Mouse (Mus musculus) hindbrain, embryonic 11.5 days (tissue): ENCODE data around the gene Tec. TPM values are rescaled to one million over a fixed set of nuclear protein-coding genes. Genes with fewer than 3 reads are reported as not detected.

Experiments used
- ATAC-seq: fragments of 200-750 bp; cut with Nextera tagmentation; 2 replicates; pipeline ENCODE4 v1.8.0; 2017; ENCODE audit warnings: mild to moderate bottlenecking, moderate TSS enrichment, moderate library complexity; ENCODE audit not compliant: low FRiP score
- DNase-seq: peaks from one replicate; pipeline ENCODE4 v3.0.0-alpha.2; 2015; ENCODE audit warnings: low spot score
- H3K27ac ChIP-seq: fragments of 300-500 bp; sonication (generic); 2 replicates; pipeline ENCODE4 v1.5.1; 2014; ENCODE audit warnings: mild to moderate bottlenecking, low read depth, low read length
- H3K27me3 ChIP-seq: fragments of 300-500 bp; sonication (generic); 2 replicates; pipeline ENCODE4 v1.6.1; 2014; ENCODE audit warnings: mild to moderate bottlenecking, low read length, moderate library complexity, mixed read lengths; ENCODE audit not compliant: control insufficient read depth, insufficient read depth
- H3K36me3 ChIP-seq: fragments of 300-500 bp; sonication (generic); 2 replicates; pipeline ENCODE4 v1.6.1; 2014; ENCODE audit warnings: mild to moderate bottlenecking, low read length, moderate library complexity, mixed read lengths; ENCODE audit not compliant: control insufficient read depth, insufficient read depth
- H3K4me1 ChIP-seq: fragments of 300-500 bp; sonication (generic); replicated peaks from 2 replicates; pipeline ENCODE4 v1.6.1; 2014; ENCODE audit warnings: low read length, mixed read lengths; ENCODE audit not compliant: control insufficient read depth, insufficient read depth
- H3K4me2 ChIP-seq: fragments of 300-500 bp; sonication (generic); replicated peaks from 2 replicates; pipeline ENCODE4 v1.6.1; 2014; ENCODE audit warnings: mild to moderate bottlenecking, low read depth, low read length
- H3K4me3 ChIP-seq: fragments of 300-500 bp; sonication (generic); 2 replicates; pipeline ENCODE4 v1.5.1; 2014; ENCODE audit warnings: low read depth, low read length
- H3K9ac ChIP-seq: fragments of 300-500 bp; sonication (generic); 2 replicates; pipeline ENCODE4 v1.6.1; 2014; ENCODE audit warnings: low read depth, low read length
- H3K9me3 ChIP-seq: fragments of 300-500 bp; sonication (generic); 2 replicates; pipeline ENCODE4 v1.6.1; 2016; ENCODE audit warnings: low read length; ENCODE audit not compliant: control insufficient read depth
- WGBS: fragments of 180-500 bp; shearing (Covaris S2); extraction: QIAGEN DNeasy Blood & Tissue Kit; methylation state at CpG from one replicate; pipeline ENCODE4 v1.1.7; 2014; 5-methylcytosine and 5-hydroxymethylcytosine counted together
- polyA plus RNA-seq: library from polyadenylated mRNA; unstranded; fragments of >200 nt; fragmentation: Nextera tagmentation; extraction: Ambion mirVana; gene quantifications from 2 replicates; pipeline ENCODE4 v1.2.1, GENCODE M21; 2014

Gene Tec
- polyA plus RNA-seq, 1 experiment from 2014 or later, result 5.3 TPM

- no peak overlapping the region for H3K27ac ChIP-seq
- no peak for DNase-seq
- H3K4me3 ChIP-seq, result no peak overlapping the region
- 91% methylated on average over 11 of the region's 11 CpGs for WGBS
- no peak for ATAC-seq
- H3K4me1 ChIP-seq, result no peaks in the 10 kb centered on the region
- H3K9me3 ChIP-seq, result no peaks in the 10 kb centered on the region
- no peaks in the 10 kb centered on the region for H3K27me3 ChIP-seq
- no peaks in the 10 kb centered on the region for H3K36me3 ChIP-seq
- H3K4me2 ChIP-seq, result no peak overlapping the region
- no peak overlapping the region for H3K9ac ChIP-seq
Observed at GRCm38 (mm10) chr5:72781776-72782175, 86.5 kb downstream of the Tec start.

DNA sequence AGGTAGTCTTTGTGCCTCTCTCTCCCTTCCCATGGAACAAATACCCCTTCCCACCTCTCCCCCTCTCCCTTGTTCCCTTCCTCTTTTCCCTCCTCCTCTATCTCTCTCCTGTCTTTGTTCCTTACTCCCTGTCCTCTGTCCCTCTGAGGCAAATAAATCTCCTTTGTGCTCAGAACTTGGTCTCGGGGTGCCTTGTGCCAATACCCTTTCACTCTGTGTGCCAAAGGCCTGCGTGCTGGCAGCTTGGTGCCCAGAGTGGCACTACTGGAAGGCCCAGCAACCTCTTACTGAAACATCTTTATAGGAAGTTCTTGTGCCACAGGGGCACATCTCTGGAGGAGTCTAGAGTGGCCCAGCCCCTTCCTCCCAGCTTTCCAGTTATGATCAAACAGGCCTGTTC lies 91.7 kb downstream of the Tec start:
- Histone ChIP-seq H3K4me2 (no peak overlapping the region), H3K9me3 (no peaks in the 10 kb centered on the region), H3K36me3 (no peaks in the 10 kb centered on the region), H3K9ac (no peak overlapping the region), H3K4me3 (no peak overlapping the region), H3K27ac (no peak overlapping the region), H3K4me1 (no peaks in the 10 kb centered on the region), H3K27me3 (no peaks in the 10 kb centered on the region)
- DNase-seq, result no peak
- no peak for ATAC-seq
- 98% methylated on average over 2 of the region's 2 CpGs for WGBS

- no peak overlapping the region for H3K4me2 ChIP-seq
- no peaks in the 10 kb centered on the region for H3K27me3 ChIP-seq
- 83% methylated on average over 2 of the region's 2 CpGs for WGBS
- no peak overlapping the region for H3K27ac ChIP-seq
- H3K9ac ChIP-seq, result no peak overlapping the region
- H3K9me3 ChIP-seq, result no peaks in the 10 kb centered on the region
- H3K36me3 ChIP-seq, result no peaks in the 10 kb centered on the region
- H3K4me1 ChIP-seq, result no peaks in the 10 kb centered on the region
- ATAC-seq (no peak), DNase-seq (no peak)
- H3K4me3 ChIP-seq, result no peak overlapping the region
Observed at GRCm38 (mm10) chr5:72776127-72776526, 92.2 kb downstream of the Tec start.

DNA sequence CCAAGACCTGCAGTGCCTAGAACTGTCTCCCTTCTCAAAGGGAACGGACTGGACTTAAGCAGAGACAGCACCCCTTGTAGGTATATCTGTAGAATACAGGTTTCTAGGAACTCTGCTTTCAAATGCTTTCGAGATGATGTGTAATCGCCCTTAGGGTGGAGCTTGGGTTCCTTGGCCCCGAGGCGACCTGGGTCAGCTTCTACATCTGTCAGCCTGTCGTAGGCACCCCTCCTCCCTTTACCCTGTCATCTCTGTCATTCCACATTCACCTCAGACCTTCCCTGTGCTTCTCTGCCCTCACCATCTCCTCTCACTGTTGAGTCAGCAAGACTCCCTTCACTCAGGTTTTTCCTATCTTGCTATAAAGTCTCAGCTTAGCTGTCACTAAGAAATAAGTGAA lies 98.4 kb downstream of the Tec start:
- Histone ChIP-seq H3K9me3 (no peaks in the 10 kb centered on the region), H3K4me2 (no peak overlapping the region), H3K36me3 (no peaks in the 10 kb centered on the region), H3K4me3 (no peak overlapping the region), H3K9ac (no peak overlapping the region), H3K27me3 (no peaks in the 10 kb centered on the region), H3K4me1 (no peaks in the 10 kb centered on the region), H3K27ac (no peak overlapping the region)
- DNase-seq, result no peak
- 75% methylated on average over 6 of the region's 6 CpGs for WGBS
- ATAC-seq, result no peak

DNA sequence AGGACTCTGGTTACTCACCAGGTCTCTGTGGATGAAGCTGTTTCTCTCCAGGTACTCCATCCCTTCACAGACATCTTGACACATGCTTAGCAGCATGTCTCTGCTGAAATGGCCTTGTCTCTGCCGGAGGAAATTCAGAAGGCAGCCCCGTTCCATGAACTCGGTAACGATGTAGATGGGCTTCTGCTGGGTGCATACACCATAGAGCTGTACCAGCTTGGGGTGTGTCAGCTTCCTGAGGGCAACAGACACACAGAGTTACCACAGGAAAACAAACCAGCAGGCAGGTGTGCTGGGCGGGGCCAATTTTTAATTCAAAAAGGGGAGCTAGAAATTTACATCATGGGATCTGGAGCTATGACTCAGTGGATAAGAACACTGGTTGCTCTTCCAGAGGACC lies 104.7 kb downstream of the Tec start:
- ATAC-seq, result no peak
- Histone ChIP-seq H3K4me3 (no peak overlapping the region), H3K9me3 (no peaks in the 10 kb centered on the region), H3K4me1 (no peaks in the 10 kb centered on the region), H3K4me2 (no peak overlapping the region), H3K36me3 (no peaks in the 10 kb centered on the region), H3K9ac (no peak overlapping the region), H3K27me3 (no peaks in the 10 kb centered on the region), H3K27ac (no peak overlapping the region)
- WGBS, result 89% methylated on average over 5 of the region's 5 CpGs
- no peak for DNase-seq

GRCm38 (mm10) chr5:72763025-72763424 lies 105.3 kb downstream of the Tec start:
- Histone ChIP-seq H3K9me3 (no peaks in the 10 kb centered on the region), H3K4me1 (no peaks in the 10 kb centered on the region), H3K27ac (no peak overlapping the region), H3K9ac (no peak overlapping the region), H3K4me3 (no peak overlapping the region), H3K27me3 (no peaks in the 10 kb centered on the region), H3K4me2 (no peak overlapping the region), H3K36me3 (no peaks in the 10 kb centered on the region)
- ATAC-seq (no peak), DNase-seq (no peak)
- 81% methylated on average over 3 of the region's 3 CpGs for WGBS

- Histone ChIP-seq H3K27me3 (no peaks in the 10 kb centered on the region), H3K4me1 (no peaks in the 10 kb centered on the region), H3K36me3 (no peaks in the 10 kb centered on the region), H3K9ac (no peak overlapping the region), H3K9me3 (no peaks in the 10 kb centered on the region), H3K4me2 (no peak overlapping the region), H3K27ac (no peak overlapping the region), H3K4me3 (no peak overlapping the region)
- DNase-seq (no peak), ATAC-seq (no peak)
- 61% methylated on average over 5 of the region's 5 CpGs for WGBS
Observed at GRCm38 (mm10) chr5:72761758-72762157, 106.5 kb downstream of the Tec start.

DNA sequence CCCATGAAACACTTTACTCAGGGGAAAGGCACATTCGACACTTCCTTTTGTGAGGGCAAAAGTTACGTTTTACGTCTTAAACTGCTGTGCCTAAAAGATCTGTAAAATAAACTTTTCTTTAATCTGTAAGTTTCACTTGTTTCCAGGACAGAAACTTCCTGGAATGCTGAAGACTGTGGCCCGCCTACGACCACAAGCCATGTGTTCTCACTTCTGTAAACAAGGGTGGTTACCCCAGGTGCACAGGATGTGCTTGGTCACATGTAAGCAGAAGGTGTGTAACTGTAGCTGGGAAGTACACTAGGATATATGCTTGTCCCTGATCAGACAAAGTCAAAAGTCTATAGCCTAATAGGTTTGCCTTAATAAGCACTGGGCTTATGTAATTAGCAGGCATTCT lies 107.0 kb downstream of the Tec start:
- WGBS, result 83% methylated on average over 5 of the region's 5 CpGs
- DNase-seq, result no peak

DNA sequence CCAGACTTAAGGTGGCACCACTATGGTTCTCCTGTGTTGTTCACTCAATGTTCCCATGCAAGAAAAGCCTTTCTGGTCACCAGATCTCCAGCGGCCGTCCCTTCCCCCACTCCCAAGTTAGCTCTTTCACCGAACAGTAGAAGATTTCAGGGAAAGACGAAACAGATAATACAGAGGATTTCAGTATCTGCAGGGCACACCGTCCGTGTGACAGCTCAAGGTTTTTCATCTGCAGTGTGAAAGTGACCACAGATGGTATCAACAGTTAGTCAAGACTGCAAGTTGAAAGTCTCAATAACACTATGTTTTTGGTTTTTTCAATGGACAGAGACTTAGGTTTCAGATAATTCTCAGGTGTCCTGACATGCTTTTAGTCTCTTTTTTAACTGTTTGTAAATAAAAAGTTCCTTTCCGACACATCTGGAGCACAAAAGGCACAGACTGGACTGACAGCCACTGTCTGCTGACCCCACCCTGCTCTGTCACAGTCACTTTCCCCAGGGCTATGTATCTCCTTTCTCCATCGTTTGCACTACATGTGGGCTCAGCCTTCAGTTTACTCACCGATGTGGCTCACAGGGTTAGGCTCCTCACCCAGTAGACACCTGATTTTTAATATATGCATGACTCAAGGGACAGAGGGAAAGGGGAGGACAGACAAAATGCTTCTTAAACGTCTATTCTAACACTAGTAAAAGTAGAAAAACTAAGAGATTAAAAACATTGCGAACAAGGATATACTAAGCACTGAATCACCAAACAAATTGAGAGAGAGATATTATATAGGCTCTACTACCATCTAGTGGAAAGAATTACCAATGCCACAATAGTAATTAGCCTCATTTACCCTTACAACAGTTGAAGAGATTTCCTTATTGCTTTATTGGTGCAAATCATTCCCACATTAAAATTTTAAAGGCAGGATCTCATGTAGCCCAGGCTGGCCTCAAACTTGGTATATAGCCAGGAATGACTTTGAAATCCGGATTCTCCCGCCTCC lies 109.1 kb downstream of the Tec start:
- Histone ChIP-seq H3K4me3 (no peak overlapping the region), H3K27ac (no peak overlapping the region), H3K4me1 (no peaks in the 10 kb centered on the region), H3K27me3 (no peaks in the 10 kb centered on the region), H3K4me2 (no peak overlapping the region), H3K9me3 (no peaks in the 10 kb centered on the region), H3K9ac (no peak overlapping the region), H3K36me3 (no peaks in the 10 kb centered on the region)
- 72% methylated on average over 13 of the region's 13 CpGs for WGBS
- ATAC-seq, result no peak
- no peak for DNase-seq

More for the DNA sequence above, 107.0 kb downstream of the Tec start:
- no peaks in the 10 kb centered on the region for H3K4me1 ChIP-seq
- H3K9me3 ChIP-seq, result no peaks in the 10 kb centered on the region
- no peaks in the 10 kb centered on the region for H3K27me3 ChIP-seq
- H3K9ac ChIP-seq, result no peak overlapping the region
- H3K4me3 ChIP-seq, result no peak overlapping the region
- H3K4me2 ChIP-seq, result no peak overlapping the region
- H3K27ac ChIP-seq, result no peak overlapping the region
- H3K36me3 ChIP-seq, result no peaks in the 10 kb centered on the region
- no peak for ATAC-seq
